Mouse (Mus musculus): ENCODE data around the gene Fam174b. TPM values are rescaled to one million over a fixed set of nuclear protein-coding genes. Genes with fewer than 3 reads are reported as not detected.

The Fam174b gene
- polyA plus RNA-seq (2016; fragmentation: Nextera tagmentation; extraction: Ambion mirVana) = 32.3 and 44.5 TPM in 2 replicates

GRCm38 (mm10) chr7:73740111-73741035 lies at the start of gene Fam174b:
TSS of gene Fam174b (plus strand) at chr7:73740302.
- Histone ChIP-seq H3K27me3 (peaks cover 47% of the 10 kb centered on the region), H3K27ac (replicated peaks) (peak within 1 kb of the TSS; percentile 32; the same call in 1 of the 2 replicates)
- under 1% methylated on average over 92 of the region's 94 CpGs for WGBS

DNA sequence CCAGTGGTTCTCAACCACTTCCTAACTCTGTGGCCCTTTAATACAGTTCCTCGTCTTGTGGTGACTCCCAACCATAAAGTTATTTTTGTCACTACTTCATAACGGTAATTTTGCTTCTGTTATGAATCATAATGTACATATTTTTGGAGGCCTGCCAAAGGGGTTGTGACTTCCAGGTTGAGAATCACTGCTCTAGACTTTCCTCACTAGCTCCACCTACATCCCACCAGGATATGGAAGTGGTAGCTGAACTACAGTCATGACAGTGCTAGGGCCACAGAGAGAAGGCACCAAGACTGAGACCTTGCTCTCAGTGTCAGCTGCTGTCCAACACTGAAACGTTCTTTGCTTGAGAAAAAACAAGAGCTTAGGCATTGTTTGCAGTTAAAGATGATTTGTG lies 43.0 kb upstream of the Fam174b start:
- H3K9ac ChIP-seq (replicated peaks) = no peak overlapping the region
- no peaks in the 10 kb centered on the region for H3K27me3 ChIP-seq
- 86% methylated on average over 3 of the region's 3 CpGs for WGBS
- peaks cover 4% of the 10 kb centered on the region; the same call in 1 of the 2 replicates for H3K9me3 ChIP-seq
- H3K27ac ChIP-seq (replicated peaks) = no peak overlapping the region
- H3K36me3 ChIP-seq = no peaks in the 10 kb centered on the region
- ATAC-seq (ENCODE audit: low FRiP score, low read depth) = no peak
- no peak overlapping the region for H3K4me2 ChIP-seq (replicated peaks)
- H3K4me1 ChIP-seq = no peaks in the 10 kb centered on the region
- H3K4me3 ChIP-seq = no peak overlapping the region

More at GRCm38 (mm10) chr7:73740111-73741035, at the start of gene Fam174b:
- Histone ChIP-seq H3K4me3 (peak within 1 kb of the TSS; percentile 61), H3K9ac (replicated peaks) (peak within 1 kb of the TSS; percentile 65), H3K4me1 (peaks cover 13% of the 10 kb centered on the region), H3K4me2 (replicated peaks) (peak within 1 kb of the TSS; percentile 98), H3K36me3 (no peaks in the 10 kb centered on the region), H3K9me3 (no peaks in the 10 kb centered on the region)
- ATAC-seq (ENCODE audit: low FRiP score, low read depth) = peak; percentile 81

GRCm38 (mm10) chr7:73704305-73704704 lies 35.8 kb upstream of the Fam174b start:
- H3K27ac ChIP-seq (replicated peaks) = no peak overlapping the region
- no peak overlapping the region for H3K4me3 ChIP-seq
- H3K4me2 ChIP-seq (replicated peaks) = no peak overlapping the region
- H3K27me3 ChIP-seq = no peaks in the 10 kb centered on the region
- ATAC-seq (ENCODE audit: low FRiP score, low read depth) = no peak
- H3K9ac ChIP-seq (replicated peaks) = no peak overlapping the region
- no peaks in the 10 kb centered on the region for H3K9me3 ChIP-seq
- no peaks in the 10 kb centered on the region for H3K4me1 ChIP-seq
- no peaks in the 10 kb centered on the region for H3K36me3 ChIP-seq

- H3K36me3 ChIP-seq = no peaks in the 10 kb centered on the region
- H3K4me2 ChIP-seq (replicated peaks) = no peak overlapping the region
- no peak for ATAC-seq (ENCODE audit: low FRiP score, low read depth)
- no peak overlapping the region for H3K4me3 ChIP-seq
- H3K27ac ChIP-seq (replicated peaks) = no peak overlapping the region
- no peak overlapping the region for H3K9ac ChIP-seq (replicated peaks)
- H3K27me3 ChIP-seq = no peaks in the 10 kb centered on the region
- H3K4me1 ChIP-seq = peaks cover 5% of the 10 kb centered on the region; the same call in 1 of the 2 replicates
- H3K9me3 ChIP-seq = no peaks in the 10 kb centered on the region
- 90% methylated on average over 8 of the region's 8 CpGs for WGBS
Measured at GRCm38 (mm10) chr7:73713506-73713905, 26.6 kb upstream of the Fam174b start.

DNA sequence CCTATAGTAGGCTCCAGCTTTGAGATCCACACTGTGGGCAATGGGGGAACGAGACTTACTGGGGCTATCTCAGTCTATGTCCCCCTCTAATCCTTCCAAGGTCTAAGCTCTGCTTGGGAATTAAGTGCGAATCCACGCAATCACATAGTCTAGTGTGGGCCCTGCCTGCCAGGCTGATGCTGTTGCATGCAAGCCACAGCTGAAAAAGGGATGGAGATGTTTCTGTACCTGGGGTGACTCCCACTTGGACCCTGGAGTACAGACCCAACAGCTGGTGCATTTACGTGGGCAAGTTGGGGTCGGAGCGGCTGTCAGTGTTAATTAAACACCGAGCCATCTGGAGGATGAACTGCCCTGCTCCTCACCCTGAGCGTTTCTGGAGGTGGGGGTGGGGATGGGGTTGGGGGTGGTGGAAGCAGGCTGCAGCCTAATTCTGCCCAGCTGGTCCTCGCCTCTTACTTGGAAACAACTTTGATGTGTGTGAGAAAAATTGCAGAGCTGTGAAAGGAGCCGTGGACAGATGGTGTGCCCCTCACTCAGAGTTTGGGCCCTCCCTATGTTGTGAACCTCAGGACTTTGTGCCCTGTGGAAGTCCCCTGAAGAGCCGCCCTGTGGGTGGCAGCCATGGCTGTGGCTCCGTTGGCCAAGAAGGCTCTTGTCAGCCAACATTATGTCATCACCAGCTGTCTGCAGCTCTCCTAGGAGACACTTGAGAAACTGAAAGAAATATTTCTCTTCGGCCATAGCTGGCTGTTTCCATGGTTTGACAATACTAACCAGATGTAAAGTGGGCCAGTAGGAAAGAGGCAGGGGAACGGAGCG lies 24.0 kb upstream of the Fam174b start:
- Histone ChIP-seq H3K9ac (replicated peaks) (no peak overlapping the region), H3K4me2 (replicated peaks) (no peak overlapping the region), H3K4me3 (no peak overlapping the region), H3K27me3 (no peaks in the 10 kb centered on the region), H3K27ac (replicated peaks) (peak overlapping the region; percentile 64; the same call in 1 of the 2 replicates), H3K36me3 (no peaks in the 10 kb centered on the region), H3K4me1 (peaks cover 5% of the 10 kb centered on the region; the same call in 1 of the 2 replicates), H3K9me3 (no peaks in the 10 kb centered on the region)
- 58% methylated on average over 15 of the region's 15 CpGs for WGBS
- peak; percentile 77 for ATAC-seq (ENCODE audit: low FRiP score, low read depth)

GRCm38 (mm10) chr7:73716841-73717240 lies 23.3 kb upstream of the Fam174b start:
- Histone ChIP-seq H3K4me1 (peaks cover 5% of the 10 kb centered on the region; the same call in 1 of the 2 replicates), H3K36me3 (no peaks in the 10 kb centered on the region), H3K9me3 (no peaks in the 10 kb centered on the region), H3K4me2 (replicated peaks) (no peak overlapping the region), H3K27me3 (no peaks in the 10 kb centered on the region), H3K9ac (replicated peaks) (no peak overlapping the region), H3K27ac (replicated peaks) (peak overlapping the region; percentile 64; the same call in 1 of the 2 replicates), H3K4me3 (no peak overlapping the region)
- ATAC-seq (ENCODE audit: low FRiP score, low read depth) = no peak
- 40% methylated on average over 3 of the region's 3 CpGs for WGBS

GRCm38 (mm10) chr7:73718031-73718430 lies 22.1 kb upstream of the Fam174b start:
- Histone ChIP-seq H3K4me2 (replicated peaks) (no peak overlapping the region), H3K27me3 (no peaks in the 10 kb centered on the region), H3K9me3 (no peaks in the 10 kb centered on the region), H3K4me3 (no peak overlapping the region), H3K27ac (replicated peaks) (no peak overlapping the region), H3K9ac (replicated peaks) (no peak overlapping the region), H3K4me1 (peaks cover 5% of the 10 kb centered on the region; the same call in 1 of the 2 replicates), H3K36me3 (no peaks in the 10 kb centered on the region)
- no peak for ATAC-seq (ENCODE audit: low FRiP score, low read depth)
- WGBS = 81% methylated on average over 10 of the region's 10 CpGs

DNA sequence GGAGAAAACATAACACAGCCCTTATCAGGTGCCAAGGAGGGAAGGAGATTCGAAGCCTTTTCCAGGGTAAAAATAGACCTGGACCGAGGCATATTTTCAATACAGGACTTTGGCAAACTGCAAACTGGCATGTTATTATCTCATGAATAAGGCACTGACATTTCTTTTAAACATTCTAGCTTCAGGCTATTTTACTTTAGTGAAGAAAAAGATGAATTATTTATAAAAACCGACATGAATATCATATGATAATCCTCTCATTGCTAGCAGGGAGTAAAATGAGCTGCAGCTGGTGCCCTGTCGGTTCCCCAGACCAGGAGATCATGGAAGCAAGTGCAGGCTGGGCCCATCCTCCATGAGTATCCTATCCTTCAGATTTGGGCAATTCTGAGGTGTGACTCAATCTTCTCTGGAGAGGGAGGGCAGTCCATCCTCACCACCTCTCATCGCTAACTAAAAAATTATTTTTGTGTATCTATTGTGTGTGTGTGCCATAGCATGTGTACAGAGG lies 21.6 kb upstream of the Fam174b start:
- ATAC-seq (ENCODE audit: low FRiP score, low read depth) = no peak
- H3K4me3 ChIP-seq = no peak overlapping the region
- H3K4me1 ChIP-seq = peaks cover 5% of the 10 kb centered on the region; the same call in 1 of the 2 replicates
- no peaks in the 10 kb centered on the region for H3K9me3 ChIP-seq
- no peak overlapping the region for H3K4me2 ChIP-seq (replicated peaks)
- H3K9ac ChIP-seq (replicated peaks) = no peak overlapping the region
- 65% methylated on average over 5 of the region's 5 CpGs for WGBS
- H3K27ac ChIP-seq (replicated peaks) = no peak overlapping the region
- H3K27me3 ChIP-seq = no peaks in the 10 kb centered on the region
- H3K36me3 ChIP-seq = no peaks in the 10 kb centered on the region

GRCm38 (mm10) chr7:73721046-73721445 lies 19.1 kb upstream of the Fam174b start:
- WGBS = 71% methylated on average over 3 of the region's 3 CpGs
- Histone ChIP-seq H3K4me2 (replicated peaks) (no peak overlapping the region), H3K4me1 (peaks cover 4% of the 10 kb centered on the region; the same call in 1 of the 2 replicates), H3K27ac (replicated peaks) (no peak overlapping the region), H3K9me3 (no peaks in the 10 kb centered on the region), H3K9ac (replicated peaks) (no peak overlapping the region), H3K36me3 (no peaks in the 10 kb centered on the region), H3K4me3 (no peak overlapping the region), H3K27me3 (no peaks in the 10 kb centered on the region)
- no peak for ATAC-seq (ENCODE audit: low FRiP score, low read depth)

GRCm38 (mm10) chr7:73721764-73722163 lies 18.3 kb upstream of the Fam174b start:
- no peaks in the 10 kb centered on the region for H3K4me1 ChIP-seq
- no peaks in the 10 kb centered on the region for H3K9me3 ChIP-seq
- H3K36me3 ChIP-seq = no peaks in the 10 kb centered on the region
- no peak for ATAC-seq (ENCODE audit: low FRiP score, low read depth)
- H3K27me3 ChIP-seq = no peaks in the 10 kb centered on the region
- H3K4me3 ChIP-seq = no peak overlapping the region
- WGBS = 86% methylated on average over 3 of the region's 3 CpGs
- H3K27ac ChIP-seq (replicated peaks) = no peak overlapping the region
- no peak overlapping the region for H3K4me2 ChIP-seq (replicated peaks)
- no peak overlapping the region for H3K9ac ChIP-seq (replicated peaks)

DNA sequence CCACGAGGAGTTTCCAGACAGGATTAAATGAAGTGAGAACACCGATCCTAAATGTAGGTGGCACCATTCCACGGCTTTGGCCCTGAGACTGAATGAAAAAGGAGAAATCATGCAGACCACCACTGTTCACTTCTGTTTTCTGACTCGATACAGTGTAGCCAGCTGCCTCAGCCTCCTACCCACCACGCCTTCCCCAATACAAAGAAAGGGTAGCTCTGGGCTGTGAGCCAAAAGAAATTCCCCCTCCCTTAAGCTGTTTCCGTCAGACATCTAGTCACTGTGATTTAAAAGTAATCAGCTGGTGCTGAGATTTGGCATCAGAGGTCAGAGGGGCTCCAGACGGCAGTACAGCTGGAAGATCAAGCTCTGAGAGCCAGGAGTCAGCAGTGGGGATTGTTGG lies 10.2 kb upstream of the Fam174b start:
- H3K9me3 ChIP-seq = no peaks in the 10 kb centered on the region
- H3K4me1 ChIP-seq = no peaks in the 10 kb centered on the region
- no peak overlapping the region for H3K9ac ChIP-seq (replicated peaks)
- H3K36me3 ChIP-seq = no peaks in the 10 kb centered on the region
- H3K27me3 ChIP-seq = no peaks in the 10 kb centered on the region
- no peak overlapping the region for H3K27ac ChIP-seq (replicated peaks)
- H3K4me2 ChIP-seq (replicated peaks) = no peak overlapping the region
- WGBS = 49% methylated on average over 7 of the region's 7 CpGs
- H3K4me3 ChIP-seq = no peak overlapping the region
- peak; percentile 49; the same call in 1 of the 2 replicates for ATAC-seq (ENCODE audit: low FRiP score, low read depth)
